Mouse (Mus musculus): ENCODE measurements around the gene Pdk1. TPM values are rescaled to one million over a fixed set of nuclear protein-coding genes. Genes with fewer than 3 reads are reported as not detected.

Gene Pdk1
- polyA plus RNA-seq, 1 experiment = 16.7 TPM

DNA sequence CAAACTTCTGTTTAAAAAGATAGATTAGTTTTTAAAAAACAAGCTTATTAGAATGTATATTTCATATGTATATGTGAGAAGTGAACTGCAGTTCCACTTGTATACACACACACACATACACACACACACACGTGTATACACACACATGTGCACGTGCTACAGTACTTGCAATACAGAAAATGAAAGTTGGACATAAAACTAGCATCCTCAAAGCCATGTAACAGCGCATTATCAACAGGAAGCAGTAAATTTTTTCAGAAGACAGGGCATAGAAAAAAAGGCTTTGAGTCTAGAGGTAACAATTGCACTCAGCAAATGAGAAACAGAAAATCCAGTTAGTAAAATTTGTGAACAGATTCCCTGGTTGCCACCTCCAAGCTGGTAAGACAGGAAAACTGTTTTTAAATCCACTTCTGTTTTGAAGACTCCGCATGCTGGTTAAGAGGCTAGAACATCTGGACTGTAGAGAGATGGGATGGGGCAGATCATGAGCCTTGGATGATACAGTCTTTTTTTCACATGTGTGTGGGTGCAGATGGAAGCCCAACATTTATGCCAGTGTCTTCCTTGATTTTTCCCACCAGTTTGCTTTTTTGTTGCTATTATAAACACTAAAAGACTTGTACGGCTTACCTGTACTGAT is 9.4 kb upstream of the Pdk1 start:
- WGBS = 70% methylated on average over 5 of the region's 5 CpGs
- H3K27ac ChIP-seq (ENCODE audit: insufficient read depth, low read depth, low read length) = peak overlapping the region; percentile 83
- DNase-seq = peak; percentile 65
- no peak for TF ChIP-seq POLR2A (IDR thresholded peaks at IDR 0.05; ENCODE audit: low read depth, low read length)
- TF ChIP-seq CTCF (conservative IDR thresholded peaks at IDR 0.05; ENCODE audit: insufficient read depth, insufficient read length, low read depth, low read length) = no peak
- H3K27me3 ChIP-seq (replicated peaks; ENCODE audit: control insufficient read depth, insufficient read depth, low read length) = no peaks in the 10 kb centered on the region
- H3K4me3 ChIP-seq (ENCODE audit: insufficient read depth, low read depth, low read length) = no peak overlapping the region
- H3K36me3 ChIP-seq (ENCODE audit: control insufficient read depth, insufficient read depth, low read length) = no peaks in the 10 kb centered on the region
- H3K4me1 ChIP-seq (ENCODE audit: control insufficient read depth, insufficient read depth, low read length) = peaks cover 16% of the 10 kb centered on the region

DNA sequence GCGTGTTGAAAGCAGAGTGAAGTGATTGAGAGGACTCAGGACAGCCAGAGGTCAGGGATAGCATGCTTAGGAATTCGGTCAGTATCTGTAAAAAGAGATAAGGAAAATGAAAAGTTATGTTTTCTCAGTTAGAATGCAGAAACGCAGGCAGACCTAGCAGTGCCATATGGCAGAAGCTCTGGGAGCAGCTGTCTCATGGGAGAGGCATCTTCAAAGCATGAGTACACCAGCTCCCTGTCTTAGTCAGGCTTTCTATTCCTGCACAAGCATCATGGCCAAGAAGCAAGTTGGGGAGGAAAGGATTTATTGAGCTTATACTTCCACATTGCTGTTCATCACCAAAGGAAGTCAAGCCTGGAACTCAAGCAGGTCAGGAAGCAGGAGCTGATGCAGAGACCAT is 8.0 kb upstream of the Pdk1 start:
- no peak for TF ChIP-seq POLR2A (IDR thresholded peaks at IDR 0.05; ENCODE audit: low read depth, low read length)
- TF ChIP-seq CTCF (conservative IDR thresholded peaks at IDR 0.05; ENCODE audit: insufficient read depth, insufficient read length, low read depth, low read length) = no peak

DNA sequence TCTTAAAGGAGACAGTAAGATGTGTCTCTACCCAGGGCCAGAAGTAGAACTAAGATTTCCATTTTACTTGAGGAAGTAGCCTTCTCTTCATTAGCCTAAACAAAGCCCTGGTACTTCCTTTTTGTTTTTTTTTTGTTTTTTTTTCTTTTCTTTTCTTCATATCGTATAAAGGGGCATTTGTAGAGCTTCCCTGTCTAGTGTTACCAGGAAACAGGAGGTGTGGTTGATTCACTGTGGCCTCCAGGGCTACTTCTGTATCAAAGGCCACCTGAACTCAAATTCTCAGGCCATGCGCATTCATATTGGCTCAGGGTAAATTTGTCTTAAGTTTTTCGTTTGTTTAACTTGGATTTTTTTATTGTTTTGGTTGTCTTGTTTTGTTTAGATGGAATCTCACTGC is 7.1 kb upstream of the Pdk1 start:
- H3K4me3 ChIP-seq (ENCODE audit: insufficient read depth, low read depth, low read length) = no peak overlapping the region
- WGBS = 63% methylated on average over 3 of the region's 3 CpGs
- no peaks in the 10 kb centered on the region for H3K27me3 ChIP-seq (replicated peaks; ENCODE audit: control insufficient read depth, insufficient read depth, low read length)
- H3K36me3 ChIP-seq (ENCODE audit: control insufficient read depth, insufficient read depth, low read length) = no peaks in the 10 kb centered on the region
- peaks cover 18% of the 10 kb centered on the region for H3K4me1 ChIP-seq (ENCODE audit: control insufficient read depth, insufficient read depth, low read length)
- TF ChIP-seq POLR2A (IDR thresholded peaks at IDR 0.05; ENCODE audit: low read depth, low read length) (no peak), CTCF (conservative IDR thresholded peaks at IDR 0.05; ENCODE audit: insufficient read depth, insufficient read length, low read depth, low read length) (no peak)
- no peak for DNase-seq
- H3K27ac ChIP-seq (ENCODE audit: insufficient read depth, low read depth, low read length) = peak overlapping the region; percentile 69; the same call in 1 of the 2 replicates

More for the DNA sequence above, 8.0 kb upstream of the Pdk1 start:
- H3K27ac ChIP-seq (ENCODE audit: insufficient read depth, low read depth, low read length) = no peak overlapping the region
- H3K36me3 ChIP-seq (ENCODE audit: control insufficient read depth, insufficient read depth, low read length) = no peaks in the 10 kb centered on the region
- peaks cover 18% of the 10 kb centered on the region for H3K4me1 ChIP-seq (ENCODE audit: control insufficient read depth, insufficient read depth, low read length)
- no peak overlapping the region for H3K4me3 ChIP-seq (ENCODE audit: insufficient read depth, low read depth, low read length)
- WGBS = 54% methylated on average over 3 of the region's 3 CpGs
- no peaks in the 10 kb centered on the region for H3K27me3 ChIP-seq (replicated peaks; ENCODE audit: control insufficient read depth, insufficient read depth, low read length)
- DNase-seq = no peak

DNA sequence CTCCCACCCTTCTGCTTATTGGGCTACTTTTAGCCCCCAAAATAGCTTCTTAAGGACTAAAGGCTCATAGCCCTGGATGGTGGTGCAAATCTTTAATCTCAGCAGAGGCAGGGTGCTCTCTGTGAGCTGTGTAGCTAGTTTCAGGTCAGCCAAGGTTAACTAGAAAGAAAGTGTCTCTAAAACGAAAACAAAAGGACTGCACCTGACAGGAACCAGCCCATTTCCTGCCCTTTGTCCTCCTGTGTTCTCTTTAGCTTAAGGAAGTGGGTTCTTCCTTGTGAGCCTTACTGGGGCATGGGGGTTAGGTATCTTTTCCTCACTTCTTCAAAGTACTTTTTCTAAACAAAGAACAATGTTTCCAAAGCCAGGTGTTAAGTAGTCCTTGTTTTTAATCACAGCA is 6.5 kb upstream of the Pdk1 start:
- peak overlapping the region; percentile 69 for H3K27ac ChIP-seq (ENCODE audit: insufficient read depth, low read depth, low read length)
- DNase-seq = peak; percentile 34
- no peaks in the 10 kb centered on the region for H3K27me3 ChIP-seq (replicated peaks; ENCODE audit: control insufficient read depth, insufficient read depth, low read length)
- TF ChIP-seq CTCF (conservative IDR thresholded peaks at IDR 0.05; ENCODE audit: insufficient read depth, insufficient read length, low read depth, low read length) (no peak), POLR2A (IDR thresholded peaks at IDR 0.05; ENCODE audit: low read depth, low read length) (no peak)
- peaks cover 18% of the 10 kb centered on the region for H3K4me1 ChIP-seq (ENCODE audit: control insufficient read depth, insufficient read depth, low read length)
- 22% methylated on average over 1 of the region's 1 CpGs for WGBS
- no peaks in the 10 kb centered on the region for H3K36me3 ChIP-seq (ENCODE audit: control insufficient read depth, insufficient read depth, low read length)
- no peak overlapping the region for H3K4me3 ChIP-seq (ENCODE audit: insufficient read depth, low read depth, low read length)

DNA sequence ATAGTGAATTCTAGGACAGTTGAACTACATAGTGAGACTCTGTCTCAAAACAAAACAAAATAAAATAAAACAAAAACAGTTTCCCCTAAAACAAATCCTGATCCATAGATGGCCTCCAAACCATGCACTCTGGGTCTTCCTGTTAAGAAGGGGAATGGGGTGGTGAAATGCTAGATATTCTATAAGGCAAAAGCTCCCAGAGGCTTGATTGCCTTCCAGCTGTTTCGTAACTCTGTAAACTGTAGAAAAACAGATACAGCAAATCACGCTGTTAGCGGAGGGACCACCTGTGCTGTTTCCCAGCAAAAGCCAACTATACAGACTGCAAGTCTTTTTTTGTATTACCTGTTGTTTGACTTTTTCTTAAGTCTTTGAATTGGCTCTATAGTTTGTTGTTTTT is 6.0 kb upstream of the Pdk1 start:
- 75% methylated on average over 3 of the region's 3 CpGs for WGBS
- Histone ChIP-seq H3K27me3 (replicated peaks; ENCODE audit: control insufficient read depth, insufficient read depth, low read length) (no peaks in the 10 kb centered on the region), H3K4me3 (ENCODE audit: insufficient read depth, low read depth, low read length) (no peak overlapping the region), H3K36me3 (ENCODE audit: control insufficient read depth, insufficient read depth, low read length) (no peaks in the 10 kb centered on the region), H3K4me1 (ENCODE audit: control insufficient read depth, insufficient read depth, low read length) (peaks cover 18% of the 10 kb centered on the region), H3K27ac (ENCODE audit: insufficient read depth, low read depth, low read length) (peak overlapping the region; percentile 77)
- no peak for TF ChIP-seq POLR2A (IDR thresholded peaks at IDR 0.05; ENCODE audit: low read depth, low read length)
- TF ChIP-seq CTCF (conservative IDR thresholded peaks at IDR 0.05; ENCODE audit: insufficient read depth, insufficient read length, low read depth, low read length) = no peak
- no peak for DNase-seq

DNA sequence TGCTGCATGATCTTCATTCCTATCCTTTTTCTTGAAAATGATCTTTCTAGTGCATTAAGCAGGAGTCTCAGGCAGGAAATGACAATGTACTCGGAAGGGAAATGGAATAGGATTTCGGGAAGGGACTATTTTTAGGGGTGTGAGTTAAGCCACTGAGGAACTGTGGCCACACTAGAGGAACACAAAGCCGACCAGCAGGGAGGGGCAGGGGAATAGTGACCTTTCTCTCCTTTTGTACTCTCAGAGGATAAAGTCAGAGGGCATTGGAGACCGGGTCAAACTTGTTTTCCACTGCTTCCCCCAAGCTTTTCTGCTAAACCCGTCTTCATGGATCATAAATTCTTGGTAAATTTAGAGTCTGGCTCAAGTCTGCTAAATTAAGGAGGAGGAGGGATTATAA is 5.5 kb upstream of the Pdk1 start:
- TF ChIP-seq POLR2A (IDR thresholded peaks at IDR 0.05; ENCODE audit: low read depth, low read length) (no peak), CTCF (conservative IDR thresholded peaks at IDR 0.05; ENCODE audit: insufficient read depth, insufficient read length, low read depth, low read length) (no peak)
- Histone ChIP-seq H3K27ac (ENCODE audit: insufficient read depth, low read depth, low read length) (peak overlapping the region; percentile 87), H3K4me3 (ENCODE audit: insufficient read depth, low read depth, low read length) (no peak overlapping the region), H3K4me1 (ENCODE audit: control insufficient read depth, insufficient read depth, low read length) (peaks cover 18% of the 10 kb centered on the region), H3K36me3 (ENCODE audit: control insufficient read depth, insufficient read depth, low read length) (no peaks in the 10 kb centered on the region), H3K27me3 (replicated peaks; ENCODE audit: control insufficient read depth, insufficient read depth, low read length) (no peaks in the 10 kb centered on the region)
- 7% methylated on average over 5 of the region's 5 CpGs for WGBS
- DNase-seq = peak; percentile 85

DNA sequence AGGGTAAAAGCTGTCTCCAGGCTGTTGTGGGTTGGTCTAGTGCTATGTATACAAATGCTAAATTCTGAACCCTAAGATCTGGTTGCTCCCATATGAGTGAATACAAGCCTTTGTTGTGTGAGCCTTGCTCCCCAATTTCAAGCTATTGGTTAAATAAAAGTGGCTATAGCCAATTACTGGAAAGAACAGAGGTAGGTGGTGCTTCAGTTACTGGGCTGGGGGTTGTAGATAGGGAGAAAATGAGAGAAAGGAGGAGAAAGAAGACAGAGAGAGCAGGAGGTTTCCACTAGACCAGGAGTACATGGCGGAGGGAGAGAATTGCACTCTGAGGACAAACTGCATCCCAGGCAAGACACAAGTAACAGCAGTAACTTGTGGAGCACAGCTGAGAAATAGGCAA is 4.8 kb upstream of the Pdk1 start:
- Histone ChIP-seq H3K4me3 (ENCODE audit: insufficient read depth, low read depth, low read length) (no peak overlapping the region), H3K27ac (ENCODE audit: insufficient read depth, low read depth, low read length) (peak overlapping the region; percentile 85), H3K27me3 (replicated peaks; ENCODE audit: control insufficient read depth, insufficient read depth, low read length) (no peaks in the 10 kb centered on the region), H3K4me1 (ENCODE audit: control insufficient read depth, insufficient read depth, low read length) (peaks cover 16% of the 10 kb centered on the region), H3K36me3 (ENCODE audit: control insufficient read depth, insufficient read depth, low read length) (no peaks in the 10 kb centered on the region)
- WGBS = 100% methylated on average over 1 of the region's 1 CpGs
- no peak for TF ChIP-seq CTCF (conservative IDR thresholded peaks at IDR 0.05; ENCODE audit: insufficient read depth, insufficient read length, low read depth, low read length)
- no peak for TF ChIP-seq POLR2A (IDR thresholded peaks at IDR 0.05; ENCODE audit: low read depth, low read length)
- DNase-seq = no peak

Measured in kidney, adult 2 months (tissue).